Comparison of ENCODE assay signal across 13 mouse cellular contexts in genomic region chr5:61372901-61373300, GRCm38 (mm10).
DNase-seq lines count a peak whose midpoint lies in the region; ATAC-seq lines count a peak whose summit lies in the region.
"Had no signal": no experiment of that assay in that cellular context is flagged by ENCODE, and none has a peak within 500 bp of the region (broad histone marks: within the 10 kb centered on the region; RNA-seq: fewer than 3 reads in every experiment).

No protein-coding gene starts in this region.

- H3K9me3 ChIP-seq in embryonic facial prominence, embryonic 14.5 days (ENCODE audit: control insufficient read depth, low read length) = no peaks in the 10 kb centered on the region
- H3K9me3 ChIP-seq in embryonic facial prominence, embryonic 10.5 days = no peaks in the 10 kb centered on the region
- no peaks in the 10 kb centered on the region for H3K9me3 ChIP-seq in kidney, embryonic 16.5 days (ENCODE audit: low read length)
- no peaks in the 10 kb centered on the region for H3K9me3 ChIP-seq in limb, embryonic 13.5 days

- H3K4me2 ChIP-seq in embryonic facial prominence, embryonic 14.5 days (ENCODE audit: low read depth, low read length) = no peak overlapping the region
- no peak overlapping the region for H3K4me2 ChIP-seq in kidney, embryonic 16.5 days (replicated peaks; ENCODE audit: low read depth, low read length)
- H3K4me2 ChIP-seq in limb, embryonic 13.5 days (replicated peaks) = no peak overlapping the region

- H3K4me3 ChIP-seq in embryonic facial prominence, embryonic 14.5 days (ENCODE audit: low read depth, low read length) = no peak overlapping the region
- H3K4me3 ChIP-seq in embryonic facial prominence, embryonic 10.5 days = no peak overlapping the region
- no peak overlapping the region for H3K4me3 ChIP-seq in kidney, embryonic 16.5 days (ENCODE audit: low read length)
- H3K4me3 ChIP-seq in limb, embryonic 13.5 days = no peak overlapping the region

- peak; percentile 70; the same call in 1 of the 2 replicates for ATAC-seq in embryonic facial prominence, embryonic 14.5 days (ENCODE audit: low read depth)
- ATAC-seq in kidney, embryonic 16.5 days (ENCODE audit: low FRiP score, low TSS enrichment) = peak; percentile 87
- ATAC-seq in limb, embryonic 13.5 days (ENCODE audit: low FRiP score, low read depth) = peak; percentile 81; the same call in 1 of the 2 replicates

- H3K9ac ChIP-seq in embryonic facial prominence, embryonic 14.5 days (ENCODE audit: low read depth, low read length) = no peak overlapping the region
- H3K9ac ChIP-seq in kidney, embryonic 16.5 days (replicated peaks; ENCODE audit: low read length) = no peak overlapping the region
- H3K9ac ChIP-seq in limb, embryonic 13.5 days = no peak overlapping the region

- H3K4me1 ChIP-seq in embryonic facial prominence, embryonic 14.5 days (ENCODE audit: control insufficient read depth, insufficient read depth, low read length) = no peaks in the 10 kb centered on the region
- H3K4me1 ChIP-seq in embryonic facial prominence, embryonic 10.5 days = no peaks in the 10 kb centered on the region
- H3K4me1 ChIP-seq in kidney, embryonic 16.5 days (ENCODE audit: insufficient read depth, low read length) = no peaks in the 10 kb centered on the region
- no peaks in the 10 kb centered on the region for H3K4me1 ChIP-seq in limb, embryonic 13.5 days

- WGBS in embryonic facial prominence, embryonic 14.5 days = 57% methylated on average over 1 of the region's 1 CpGs
- WGBS in embryonic facial prominence, embryonic 10.5 days = 85% methylated on average over 1 of the region's 1 CpGs
- WGBS in kidney, embryonic 16.5 days = 60% methylated on average over 1 of the region's 1 CpGs
- 57% methylated on average over 1 of the region's 1 CpGs for WGBS in limb, embryonic 13.5 days

- H3K36me3 ChIP-seq in embryonic facial prominence, embryonic 14.5 days (ENCODE audit: control insufficient read depth, insufficient read depth, low read length) = no peaks in the 10 kb centered on the region
- no peaks in the 10 kb centered on the region for H3K36me3 ChIP-seq in embryonic facial prominence, embryonic 10.5 days (replicated peaks)
- H3K36me3 ChIP-seq in kidney, embryonic 16.5 days (ENCODE audit: insufficient read depth, low read length) = no peaks in the 10 kb centered on the region
- H3K36me3 ChIP-seq in limb, embryonic 13.5 days = no peaks in the 10 kb centered on the region

- DNase-seq in embryonic facial prominence, embryonic 14.5 days (ENCODE audit: low spot score) = peak; percentile 70
- no peak for DNase-seq in embryonic facial prominence, embryonic 10.5 days (ENCODE audit: low spot score)
- no peak for DNase-seq in kidney, postnatal 36 days
- DNase-seq in 416B (ENCODE audit: low read depth) = peak; percentile 84
- DNase-seq in spleen, postnatal 4 days (ENCODE audit: low spot score in 2 of 2) = no peak
- no peak for DNase-seq in thymus, postnatal 36 days
- DNase-seq: adrenal gland, postnatal 25 days; cerebellum, adult 11 months; heart, adult 11 months; kidney, adult 9 months; left cerebral cortex, postnatal 4 days had no signal

- no peak overlapping the region for H3K27ac ChIP-seq in embryonic facial prominence, embryonic 14.5 days (replicated peaks; ENCODE audit: low read depth, low read length)
- no peak overlapping the region for H3K27ac ChIP-seq in embryonic facial prominence, embryonic 10.5 days (replicated peaks)
- no peak overlapping the region for H3K27ac ChIP-seq in kidney, embryonic 16.5 days (ENCODE audit: low read length)
- H3K27ac ChIP-seq in limb, embryonic 13.5 days = no peak overlapping the region

- no peaks in the 10 kb centered on the region for H3K27me3 ChIP-seq in embryonic facial prominence, embryonic 14.5 days (replicated peaks; ENCODE audit: control insufficient read depth, insufficient read depth, low read length)
- no peaks in the 10 kb centered on the region for H3K27me3 ChIP-seq in embryonic facial prominence, embryonic 10.5 days (replicated peaks; ENCODE audit: low read depth, poor library complexity, severe bottlenecking)
- H3K27me3 ChIP-seq in kidney, embryonic 16.5 days (ENCODE audit: insufficient read depth, low read length) = no peaks in the 10 kb centered on the region
- H3K27me3 ChIP-seq in limb, embryonic 13.5 days = no peaks in the 10 kb centered on the region

Comparison
In these comparisons a context has a peak if more than half of its experiments do, and no peak if none do; other contexts are left out.
1. DNase-seq: peak in embryonic facial prominence, embryonic 14.5 days (single experiment) and 416B (single experiment); none in embryonic facial prominence, embryonic 10.5 days (single experiment), kidney, postnatal 36 days (0 of 2), spleen, postnatal 4 days (0 of 2) and thymus, postnatal 36 days (0 of 2).
2. Peak in every context shown above with its lines, with median percentiles within 50 percentile points of each other: ATAC-seq.